ENCODE assay signal across 10 mouse cellular contexts in genomic region chr1:39947701-39948359, GRCm38 (mm10). TPM values are rescaled to one million over a fixed set of nuclear protein-coding genes. Genes with fewer than 3 reads are reported as not detected.
DNase-seq lines count a peak whose midpoint lies in the region; ATAC-seq and TF ChIP-seq lines count a peak whose summit lies in the region.
"Had no signal": no experiment of that assay in that cellular context is flagged by ENCODE, and none has a peak within 500 bp of the region (broad histone marks: within the 10 kb centered on the region; RNA-seq: fewer than 3 reads in every experiment).

No protein-coding gene starts in this region.

- no peaks in the 10 kb centered on the region for H3K27me3 ChIP-seq in cerebellum, adult 2 months (ENCODE audit: control insufficient read depth, insufficient read depth, low read length)
- no peaks in the 10 kb centered on the region for H3K27me3 ChIP-seq in forebrain, embryonic 14.5 days (replicated peaks; ENCODE audit: control insufficient read depth, insufficient read depth, low read length)
- H3K27me3 ChIP-seq in limb, embryonic 14.5 days (ENCODE audit: control insufficient read depth, insufficient read depth, low read length), result no peaks in the 10 kb centered on the region
- no peaks in the 10 kb centered on the region for H3K27me3 ChIP-seq in liver, embryonic 12.5 days (replicated peaks)
- H3K27me3 ChIP-seq: megakaryocyte, embryonic 14.5 days had no signal

- no peak for TF ChIP-seq CTCF in cerebellum, adult 2 months (IDR thresholded peaks at IDR 0.05; ENCODE audit: borderline replicate concordance, insufficient read depth, low read depth, low read length)

- H3K36me3 ChIP-seq in forebrain, embryonic 14.5 days (ENCODE audit: control insufficient read depth, insufficient read depth, low read length), result no peaks in the 10 kb centered on the region
- H3K36me3 ChIP-seq in limb, embryonic 14.5 days (ENCODE audit: control insufficient read depth, insufficient read depth, low read length), result no peaks in the 10 kb centered on the region
- H3K36me3 ChIP-seq in liver, embryonic 12.5 days, result no peaks in the 10 kb centered on the region

- H3K27ac ChIP-seq in cerebellum, adult 2 months (ENCODE audit: insufficient read depth, low read length), result peak overlapping the region; percentile 29; the same call in 1 of the 2 replicates
- H3K27ac ChIP-seq in forebrain, embryonic 14.5 days (ENCODE audit: low read depth, low read length), result peak overlapping the region; percentile 93
- no peak overlapping the region; the same call in 1 of the 2 replicates for H3K27ac ChIP-seq in limb, embryonic 14.5 days (replicated peaks; ENCODE audit: low read depth, low read length)
- H3K27ac ChIP-seq in liver, embryonic 12.5 days, result no peak overlapping the region
- H3K27ac ChIP-seq: kidney, postnatal 0 days had no signal

- no peaks in the 10 kb centered on the region for H3K9me3 ChIP-seq in forebrain, embryonic 14.5 days (replicated peaks; ENCODE audit: control insufficient read depth, low read length)
- no peaks in the 10 kb centered on the region for H3K9me3 ChIP-seq in limb, embryonic 14.5 days (ENCODE audit: control insufficient read depth, low read length)
- H3K9me3 ChIP-seq in liver, embryonic 12.5 days (replicated peaks), result no peaks in the 10 kb centered on the region
- H3K9me3 ChIP-seq: megakaryocyte, embryonic 14.5 days had no signal

- H3K4me1 ChIP-seq in cerebellum, adult 2 months (ENCODE audit: control insufficient read depth, insufficient read depth, low read length), result peaks cover 47% of the 10 kb centered on the region
- H3K4me1 ChIP-seq in forebrain, embryonic 14.5 days (ENCODE audit: control insufficient read depth, insufficient read depth, low read length), result peaks cover 90% of the 10 kb centered on the region
- H3K4me1 ChIP-seq in limb, embryonic 14.5 days (ENCODE audit: control insufficient read depth, insufficient read depth, low read length), result peaks cover 66% of the 10 kb centered on the region
- peaks cover 74% of the 10 kb centered on the region for H3K4me1 ChIP-seq in liver, embryonic 12.5 days

- ATAC-seq in forebrain, embryonic 14.5 days, result peak; percentile 88
- ATAC-seq in limb, embryonic 14.5 days (ENCODE audit: low FRiP score, low read depth), result peak; percentile 14; the same call in 1 of the 2 replicates
- ATAC-seq in liver, embryonic 12.5 days, result no peak
- ATAC-seq in granulocyte monocyte progenitor cell, adult 5-6 weeks (replicated peaks; ENCODE audit: poor library complexity, severe bottlenecking), result no peak

- TF ChIP-seq POLR2A in cerebellum, adult 2 months (IDR thresholded peaks at IDR 0.05; ENCODE audit: borderline replicate concordance, insufficient read depth, low read length), result no peak
- TF ChIP-seq POLR2A in limb, embryonic 14.5 days (IDR thresholded peaks at IDR 0.05; ENCODE audit: borderline replicate concordance, extremely low read depth, insufficient read depth, insufficient read length), result no peak

- peak overlapping the region; percentile 10 for H3K4me2 ChIP-seq in forebrain, embryonic 14.5 days (ENCODE audit: low read length)
- H3K4me2 ChIP-seq in limb, embryonic 14.5 days (replicated peaks; ENCODE audit: low read depth, low read length, severe bottlenecking), result no peak overlapping the region
- H3K4me2 ChIP-seq in liver, embryonic 12.5 days, result no peak overlapping the region

- WGBS in cerebellum, adult 2 months, result 44% methylated on average over 6 of the region's 6 CpGs
- 2% methylated on average over 6 of the region's 6 CpGs for WGBS in forebrain, embryonic 14.5 days
- 40% methylated on average over 6 of the region's 6 CpGs for WGBS in limb, embryonic 14.5 days
- 68% methylated on average over 6 of the region's 6 CpGs for WGBS in liver, embryonic 12.5 days (ENCODE audit: insufficient replicate concordance)

- no peak overlapping the region for H3K4me3 ChIP-seq in cerebellum, adult 2 months (replicated peaks; ENCODE audit: insufficient read depth, low read depth, low read length)
- no peak overlapping the region for H3K4me3 ChIP-seq in forebrain, embryonic 14.5 days (ENCODE audit: low read depth, low read length)
- H3K4me3 ChIP-seq in limb, embryonic 14.5 days (replicated peaks; ENCODE audit: low read length), result no peak overlapping the region
- no peak overlapping the region for H3K4me3 ChIP-seq in liver, embryonic 12.5 days
- H3K4me3 ChIP-seq: megakaryocyte, embryonic 14.5 days had no signal

- peak in 1 of 2 experiments; percentile 53 for DNase-seq in cerebellum, adult 2 months
- DNase-seq in cerebellum, adult 8-10 months, result no peak
- DNase-seq in Muller cell, postnatal 12 days (ENCODE audit: inconsistent ontology term), result peak; percentile 81
- peak; percentile 95 for DNase-seq in forebrain, embryonic 14.5 days (ENCODE audit: low spot score)
- no peak for DNase-seq in limb, embryonic 14.5 days (ENCODE audit: low spot score)
- no peak for DNase-seq in ovary, postnatal 14 days (ENCODE audit: low spot score)

- no peak overlapping the region for H3K9ac ChIP-seq in forebrain, embryonic 14.5 days (ENCODE audit: low read length)
- no peak overlapping the region for H3K9ac ChIP-seq in limb, embryonic 14.5 days (ENCODE audit: low read depth, low read length, severe bottlenecking)
- H3K9ac ChIP-seq in liver, embryonic 12.5 days, result no peak overlapping the region

RNA-seq across cellular contexts. Expression of gene Map4k4, which starts 47.1 kb away (rescaled TPM):
- polyA plus RNA-seq in cerebellum, adult 2 months (2012; rRNA removed), result 166 and 168 TPM in 2 replicates
- polyA plus RNA-seq in forebrain, embryonic 14.5 days (2014; fragmentation: Nextera tagmentation; extraction: Ambion mirVana), result 29.2 and 36.2 TPM in 2 replicates
- 221 and 237 TPM in 2 replicates for polyA plus RNA-seq in limb, embryonic 14.5 days (2012; rRNA removed)
- 40.4 and 50.4 TPM in 2 replicates for polyA plus RNA-seq in limb, embryonic 14.5 days (2014; fragmentation: Nextera tagmentation; extraction: Ambion mirVana)
- 8.8 and 9.7 TPM in 2 replicates for polyA plus RNA-seq in liver, embryonic 12.5 days (2016; fragmentation: Nextera tagmentation; extraction: Ambion mirVana)
- total RNA-seq in granulocyte monocyte progenitor cell, adult 5-6 weeks (2014; fragmentation: Nextera tagmentation), result 24.6 and 38.5 TPM in 2 replicates
- total RNA-seq in granulocyte monocyte progenitor cell, adult 5-6 weeks (2017), result 58.2 and 64.7 TPM in 2 replicates

Comparison
In these comparisons a context has a peak if more than half of its experiments do, and no peak if none do; other contexts are left out.
1. DNase-seq: peak in Muller cell, postnatal 12 days (single experiment) and forebrain, embryonic 14.5 days (single experiment); none in cerebellum, adult 8-10 months (single experiment), limb, embryonic 14.5 days (single experiment) and ovary, postnatal 14 days (single experiment).
2. H3K27ac ChIP-seq: peak in cerebellum, adult 2 months (single experiment) and forebrain, embryonic 14.5 days (single experiment); none in limb, embryonic 14.5 days (single experiment) and liver, embryonic 12.5 days (single experiment).
3. ATAC-seq: peak in forebrain, embryonic 14.5 days (single experiment) and limb, embryonic 14.5 days (single experiment); none in liver, embryonic 12.5 days (single experiment) and granulocyte monocyte progenitor cell, adult 5-6 weeks (single experiment).